Comparison of ENCODE assay signal across 21 mouse cellular contexts in genomic region chr14:45048128-45048527, GRCm38 (mm10).
"Had no signal": no experiment of that assay in that cellular context is flagged by ENCODE, and none has a peak within 500 bp of the region (broad histone marks: within the 10 kb centered on the region; RNA-seq: fewer than 3 reads in every experiment).

No protein-coding gene starts in this region.

- DNase-seq: liver, postnatal 0 days; lung, adult 2 months; lung, postnatal 14 days; lung, postnatal 36 days; midbrain, embryonic 14.5 days; retina, postnatal 1 day; right cerebral cortex, adult 18-20 months; right cerebral cortex, postnatal 25 days; right cerebral cortex, postnatal 4 days; spleen, adult 18-20 months; thymus, adult 18-20 months; thymus, postnatal 25 days; thymus, postnatal 4 days had no signal

- H3K4me1 ChIP-seq: midbrain, embryonic 10.5 days; midbrain, embryonic 12.5 days; neural tube, embryonic 13.5 days; neural tube, embryonic 15.5 days had no signal

- H3K27ac ChIP-seq: midbrain, embryonic 10.5 days; midbrain, embryonic 12.5 days; neural tube, embryonic 13.5 days; neural tube, embryonic 15.5 days had no signal

- H3K27me3 ChIP-seq: lung, embryonic 15.5 days; midbrain, embryonic 12.5 days; neural tube, embryonic 13.5 days; neural tube, embryonic 15.5 days had no signal

- H3K4me2 ChIP-seq: lung, embryonic 15.5 days; midbrain, embryonic 12.5 days; neural tube, embryonic 13.5 days; neural tube, embryonic 15.5 days had no signal

- H3K9me3 ChIP-seq: lung, embryonic 15.5 days; midbrain, embryonic 10.5 days; midbrain, embryonic 12.5 days; neural tube, embryonic 13.5 days; neural tube, embryonic 15.5 days had no signal

- H3K36me3 ChIP-seq: lung, embryonic 15.5 days; midbrain, embryonic 10.5 days; midbrain, embryonic 12.5 days; neural tube, embryonic 13.5 days; neural tube, embryonic 15.5 days had no signal

- H3K4me3 ChIP-seq: lung, embryonic 15.5 days; midbrain, embryonic 10.5 days; midbrain, embryonic 12.5 days; myocyte; neural tube, embryonic 13.5 days; neural tube, embryonic 15.5 days had no signal

- ATAC-seq: liver, postnatal 0 days; lung, postnatal 0 days; midbrain, embryonic 16.5 days had no signal

- H3K9ac ChIP-seq: liver, postnatal 0 days; lung, embryonic 15.5 days; midbrain, embryonic 12.5 days; neural tube, embryonic 13.5 days; neural tube, embryonic 15.5 days had no signal
